Mouse (Mus musculus): ENCODE results near the gene Tlx2. TPM values are rescaled to one million over a fixed set of nuclear protein-coding genes. Genes with fewer than 3 reads are reported as not detected.

The Tlx2 gene
- polyA plus RNA-seq, 1 experiment from 2014 or later = 2.8 TPM

- Histone ChIP-seq H3K9ac (peak overlapping the region; percentile 89), H3K27ac (peak overlapping the region; percentile 88; the same call in 1 of the 2 replicates)
- no peak for ATAC-seq (ENCODE audit: low FRiP score)
Measured at GRCm38 (mm10) chr6:83107566-83108400, 37.7 kb upstream of the Tlx2 start.

GRCm38 (mm10) chr6:83104158-83104557 lies 34.1 kb upstream of the Tlx2 start:
- 66% methylated on average over 4 of the region's 4 CpGs for WGBS
- H3K9ac ChIP-seq = no peak overlapping the region
- H3K36me3 ChIP-seq = peaks cover 19% of the 10 kb centered on the region
- no peak overlapping the region for H3K4me2 ChIP-seq
- H3K27ac ChIP-seq = no peak overlapping the region
- peaks cover 37% of the 10 kb centered on the region for H3K4me1 ChIP-seq (replicated peaks)
- H3K27me3 ChIP-seq = peaks cover 3% of the 10 kb centered on the region; the same call in 1 of the 2 replicates
- H3K4me3 ChIP-seq = no peak overlapping the region
- no peak for ATAC-seq (ENCODE audit: low FRiP score)
- H3K9me3 ChIP-seq = no peaks in the 10 kb centered on the region

More at GRCm38 (mm10) chr6:83107566-83108400, 37.7 kb upstream of the Tlx2 start:
- H3K27me3 ChIP-seq = peaks cover 3% of the 10 kb centered on the region; the same call in 1 of the 2 replicates
- H3K4me2 ChIP-seq = peak overlapping the region; percentile 82
- peaks cover 38% of the 10 kb centered on the region for H3K4me1 ChIP-seq (replicated peaks)
- 33% methylated on average over 13 of the region's 13 CpGs for WGBS
- peak overlapping the region; percentile 83 for H3K4me3 ChIP-seq
- no peaks in the 10 kb centered on the region for H3K9me3 ChIP-seq
- H3K36me3 ChIP-seq = peaks cover 23% of the 10 kb centered on the region

- ATAC-seq (ENCODE audit: low FRiP score) = no peak
- Histone ChIP-seq H3K9ac (peak overlapping the region; percentile 92), H3K36me3 (peaks cover 19% of the 10 kb centered on the region), H3K27me3 (peaks cover 3% of the 10 kb centered on the region; the same call in 1 of the 2 replicates), H3K4me1 (replicated peaks) (peaks cover 32% of the 10 kb centered on the region), H3K27ac (no peak overlapping the region), H3K4me2 (peak overlapping the region; percentile 98), H3K9me3 (no peaks in the 10 kb centered on the region), H3K4me3 (peak overlapping the region; percentile 80)
- WGBS = 43% methylated on average over 11 of the region's 11 CpGs
Measured at GRCm38 (mm10) chr6:83103130-83103650, 33.1 kb upstream of the Tlx2 start.

GRCm38 (mm10) chr6:83101688-83102556 lies 31.8 kb upstream of the Tlx2 start:
- Histone ChIP-seq H3K27ac (peak overlapping the region; percentile 90), H3K4me1 (replicated peaks) (peaks cover 23% of the 10 kb centered on the region), H3K9me3 (no peaks in the 10 kb centered on the region), H3K27me3 (peaks cover 3% of the 10 kb centered on the region; the same call in 1 of the 2 replicates), H3K4me3 (peak overlapping the region; percentile 80), H3K9ac (peak overlapping the region; percentile 92), H3K4me2 (peak overlapping the region; percentile 98), H3K36me3 (peaks cover 13% of the 10 kb centered on the region)
- 1% methylated on average over 64 of the region's 74 CpGs for whole genome bisulfite sequencing
- peak; percentile 80 for ATAC-seq (ENCODE audit: low FRiP score)

- Histone ChIP-seq H3K4me3 (peak within 1 kb of the TSS; percentile 80), H3K9ac (peak within 1 kb of the TSS; percentile 92), H3K4me2 (peak within 1 kb of the TSS; percentile 98), H3K27me3 (peaks cover 4% of the 10 kb centered on the region; the same call in 1 of the 2 replicates), H3K4me1 (replicated peaks) (peaks cover 23% of the 10 kb centered on the region), H3K27ac (peak within 1 kb of the TSS; percentile 90), H3K9me3 (no peaks in the 10 kb centered on the region), H3K36me3 (peaks cover 9% of the 10 kb centered on the region; the same call in 1 of the 2 replicates)
- 0% methylated on average over 25 of the region's 25 CpGs for WGBS
- peak; percentile 93 for ATAC-seq (ENCODE audit: low FRiP score)
Measured at GRCm38 (mm10) chr6:83101316-83101687, 31.2 kb upstream of the Tlx2 start, which contains the start of the genes Ccdc142 and Gm42688. Ccdc142 (plus strand) TSS chr6:83101601. Gm42688 (plus strand) TSS chr6:83101617.

- no peak for ATAC-seq (ENCODE audit: low FRiP score)
- Histone ChIP-seq H3K9ac (no peak overlapping the region), H3K4me2 (no peak overlapping the region), H3K4me1 (replicated peaks) (peaks cover 20% of the 10 kb centered on the region), H3K9me3 (no peaks in the 10 kb centered on the region), H3K27me3 (peaks cover 15% of the 10 kb centered on the region), H3K27ac (no peak overlapping the region), H3K4me3 (no peak overlapping the region), H3K36me3 (no peaks in the 10 kb centered on the region)
- WGBS = 81% methylated on average over 2 of the region's 2 CpGs
Measured at GRCm38 (mm10) chr6:83098411-83098810, 28.3 kb upstream of the Tlx2 start.

GRCm38 (mm10) chr6:83095968-83096367 lies 25.9 kb upstream of the Tlx2 start:
- no peak overlapping the region for H3K4me3 ChIP-seq
- no peak overlapping the region for H3K4me2 ChIP-seq
- H3K9me3 ChIP-seq = no peaks in the 10 kb centered on the region
- no peaks in the 10 kb centered on the region for H3K36me3 ChIP-seq
- no peak overlapping the region for H3K27ac ChIP-seq
- ATAC-seq (ENCODE audit: low FRiP score) = no peak
- no peak overlapping the region for H3K9ac ChIP-seq
- peaks cover 35% of the 10 kb centered on the region for H3K27me3 ChIP-seq
- WGBS = 44% methylated on average over 6 of the region's 6 CpGs
- H3K4me1 ChIP-seq (replicated peaks) = 0 out of 2 replicates have a peak, but pooled peaks cover 3% of the 10 kb centered on the region

- Histone ChIP-seq H3K9ac (no peak overlapping the region), H3K4me1 (replicated peaks) (peaks cover 4% of the 10 kb centered on the region), H3K36me3 (no peaks in the 10 kb centered on the region), H3K4me2 (no peak overlapping the region), H3K9me3 (no peaks in the 10 kb centered on the region), H3K27ac (no peak overlapping the region), H3K4me3 (no peak overlapping the region), H3K27me3 (peaks cover 69% of the 10 kb centered on the region)
- no peak for ATAC-seq (ENCODE audit: low FRiP score)
- 43% methylated on average over 6 of the region's 6 CpGs for WGBS
Measured at GRCm38 (mm10) chr6:83092416-83093127, 22.5 kb upstream of the Tlx2 start.

GRCm38 (mm10) chr6:83087926-83088260 lies 17.8 kb upstream of the Tlx2 start:
- peak overlapping the region; percentile 35; the same call in 1 of the 2 replicates for H3K4me2 ChIP-seq
- no peak overlapping the region for H3K4me3 ChIP-seq
- WGBS = 4% methylated on average over 9 of the region's 9 CpGs
- peaks cover 98% of the 10 kb centered on the region for H3K27me3 ChIP-seq
- H3K36me3 ChIP-seq = no peaks in the 10 kb centered on the region
- no peaks in the 10 kb centered on the region for H3K9me3 ChIP-seq
- H3K4me1 ChIP-seq (replicated peaks) = peaks cover 14% of the 10 kb centered on the region
- 0 out of 2 replicates have a peak overlapping the region, but pooled peaks have one; percentile 55 for H3K9ac ChIP-seq
- ATAC-seq (ENCODE audit: low FRiP score) = no peak
- H3K27ac ChIP-seq = no peak overlapping the region

- Histone ChIP-seq H3K27ac (no peak overlapping the region), H3K4me2 (peak overlapping the region; percentile 35), H3K9me3 (no peaks in the 10 kb centered on the region), H3K36me3 (peaks cover 3% of the 10 kb centered on the region), H3K27me3 (peaks cover 98% of the 10 kb centered on the region), H3K4me1 (replicated peaks) (peaks cover 14% of the 10 kb centered on the region), H3K9ac (0 out of 2 replicates have a peak overlapping the region, but pooled peaks have one; percentile 55), H3K4me3 (peak overlapping the region; percentile 17)
- 1% methylated on average over 47 of the region's 47 CpGs for WGBS
- ATAC-seq (ENCODE audit: low FRiP score) = no peak
Measured at GRCm38 (mm10) chr6:83087205-83087925, 17.3 kb upstream of the Tlx2 start.
